Mouse (Mus musculus) fat pad, adult 2 months (tissue): ENCODE results near the gene Thbs2.

Experiments
- DNase-seq: peaks from one replicate; pipeline ENCODE4 v3.0.0-alpha.2; 2011; ENCODE audit warnings: low read depth, low spot score; ENCODE audit errors: extremely low read depth

Gene Thbs2

DNA sequence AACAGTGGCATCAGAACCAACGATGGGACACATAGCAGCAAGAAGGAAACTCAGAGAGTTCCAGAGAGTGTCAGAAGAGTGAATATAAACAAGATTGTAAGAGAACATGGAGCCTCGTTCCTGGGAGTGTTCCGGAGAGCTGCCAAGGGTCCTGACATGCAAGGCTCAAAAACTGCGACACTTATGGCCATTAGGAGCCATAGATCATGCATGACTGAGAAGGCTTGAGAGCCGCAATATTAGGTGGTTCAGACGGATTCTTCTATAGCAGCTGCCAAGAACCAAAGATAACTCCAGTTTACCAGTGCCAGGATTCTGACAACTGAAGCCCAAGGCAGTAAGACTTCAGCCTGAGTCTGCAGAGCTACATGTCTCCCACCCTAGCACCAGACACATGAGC lies 3.1 kb upstream of the Thbs2 start:
- no peak for DNase-seq

DNA sequence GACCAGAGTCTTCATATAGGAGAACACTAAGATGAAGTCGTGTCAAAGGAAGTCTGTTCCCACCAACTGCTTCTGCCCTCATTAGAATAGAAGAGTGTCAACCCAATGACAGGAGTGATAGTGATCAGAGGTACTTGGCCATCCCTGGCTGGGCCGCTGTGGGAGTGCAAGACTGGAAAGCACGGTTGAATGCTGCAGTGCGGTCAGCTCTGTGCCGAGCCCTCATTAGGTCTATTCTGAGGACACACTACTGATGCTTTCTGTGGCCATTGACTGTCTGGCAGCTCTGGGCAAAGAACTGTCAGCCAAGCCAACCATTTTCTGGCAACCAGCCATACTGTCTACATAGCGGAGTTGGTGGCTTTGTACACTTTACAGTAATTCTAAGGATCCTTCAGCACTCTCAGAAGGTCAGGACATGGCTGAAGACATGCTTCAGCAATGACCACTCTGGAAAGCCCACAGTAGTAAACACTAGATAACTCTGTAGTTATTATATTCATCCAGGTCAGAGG lies 2.3 kb upstream of the Thbs2 start:
- no peak for DNase-seq

DNA sequence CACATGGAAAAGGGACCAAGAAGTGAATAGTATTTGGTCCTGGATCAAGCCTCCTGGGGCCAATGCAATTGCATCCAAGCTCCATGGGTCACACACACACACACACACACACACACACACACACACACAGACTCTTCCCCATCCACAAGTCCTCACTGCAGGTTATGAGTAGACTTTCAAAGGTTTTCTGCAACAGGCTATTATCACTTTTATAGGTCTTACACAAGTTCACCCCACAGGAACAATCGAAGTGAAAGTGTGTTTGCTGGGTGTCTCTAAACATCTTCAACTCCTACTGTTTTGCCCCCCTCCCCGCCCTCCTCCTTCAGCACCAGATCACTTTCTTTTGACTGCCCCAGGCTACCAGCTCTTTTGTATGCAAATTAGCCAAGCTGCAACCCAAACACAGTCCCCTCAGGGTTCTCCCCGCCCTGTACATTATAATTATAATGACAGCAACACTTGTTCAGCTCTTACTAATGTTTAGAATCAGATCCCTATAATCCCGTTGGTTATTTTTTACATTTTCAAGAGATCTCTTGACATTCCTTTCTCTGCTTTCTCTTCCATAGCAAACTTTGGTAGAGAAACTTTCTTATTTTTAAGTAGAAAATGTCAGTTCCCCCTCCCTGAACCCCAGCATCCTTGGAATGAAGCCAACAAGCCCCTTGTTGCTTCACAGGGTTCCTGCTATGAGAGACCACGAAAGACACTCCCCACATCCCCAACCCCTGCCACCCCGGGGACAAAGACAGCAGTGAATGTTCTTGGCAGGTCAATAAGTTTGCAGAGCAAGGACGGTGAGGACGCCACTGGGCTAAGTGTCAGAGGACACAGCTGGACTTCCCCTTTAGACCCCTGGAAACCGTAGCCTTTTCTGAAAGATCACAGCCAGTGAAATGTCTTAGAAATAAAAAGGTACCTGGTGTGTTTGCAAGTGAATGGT lies 714 bp downstream of the Thbs2 start:
- DNase-seq, result no peak

DNA sequence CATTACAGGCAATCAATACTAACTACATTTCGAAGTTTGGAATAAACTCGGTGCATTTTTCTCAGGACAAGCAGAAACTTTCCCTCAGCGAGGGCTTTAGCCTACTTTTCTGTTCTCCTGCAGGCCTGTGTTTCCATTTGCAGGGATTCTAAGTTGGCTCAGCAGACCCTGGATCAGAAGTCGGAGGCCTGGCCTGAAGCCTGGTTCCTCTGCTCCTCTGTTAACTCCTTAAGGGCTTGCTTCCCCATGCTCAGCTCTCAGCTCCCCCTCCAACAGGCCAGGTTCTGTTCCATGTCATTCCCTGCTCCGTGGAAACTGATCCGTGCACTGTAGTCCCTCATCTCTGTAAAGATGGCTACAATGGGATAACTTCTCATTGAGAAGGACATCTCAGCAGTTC lies 2.1 kb downstream of the Thbs2 start:
- no peak for DNase-seq

DNA sequence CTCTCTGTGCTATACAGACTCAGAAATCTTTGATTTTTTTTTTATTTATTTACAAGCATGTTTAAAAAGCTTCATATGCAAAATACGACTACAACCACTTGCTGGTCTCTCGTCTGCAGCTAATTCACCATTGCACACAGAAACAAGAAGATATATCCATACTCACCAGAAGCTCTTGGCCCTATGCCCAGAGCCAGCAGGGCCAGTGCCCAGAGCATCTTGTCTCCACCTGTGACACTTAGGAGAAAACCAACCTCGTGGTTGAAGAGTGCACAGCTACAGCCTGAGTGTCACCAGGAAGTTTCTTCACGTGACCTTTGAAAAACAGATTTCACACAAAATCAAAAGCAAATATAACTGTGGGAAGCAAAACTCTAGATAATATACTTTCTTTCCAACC lies 2.8 kb downstream of the Thbs2 start:
- DNase-seq, result no peak

DNA sequence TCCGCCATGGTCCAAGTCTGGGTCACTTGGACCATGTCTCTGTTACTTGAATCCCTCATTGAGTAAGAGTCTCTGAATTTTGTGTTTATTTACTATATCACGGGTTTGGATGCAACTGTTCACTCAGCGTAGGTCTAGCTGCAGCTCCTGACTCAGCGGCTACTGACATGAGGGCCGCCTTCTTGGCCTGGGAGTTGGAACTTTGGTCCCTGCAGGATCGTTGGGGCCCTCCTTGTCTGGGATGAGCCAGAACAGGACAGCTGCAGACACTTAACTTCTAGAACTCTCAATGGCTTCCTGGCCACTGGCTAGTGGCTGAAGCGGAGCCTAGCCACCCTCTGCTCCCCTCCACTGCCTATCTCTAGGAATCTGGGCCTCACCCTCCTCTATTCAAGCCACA lies 11.2 kb downstream of the Thbs2 start:
- no peak for DNase-seq

DNA sequence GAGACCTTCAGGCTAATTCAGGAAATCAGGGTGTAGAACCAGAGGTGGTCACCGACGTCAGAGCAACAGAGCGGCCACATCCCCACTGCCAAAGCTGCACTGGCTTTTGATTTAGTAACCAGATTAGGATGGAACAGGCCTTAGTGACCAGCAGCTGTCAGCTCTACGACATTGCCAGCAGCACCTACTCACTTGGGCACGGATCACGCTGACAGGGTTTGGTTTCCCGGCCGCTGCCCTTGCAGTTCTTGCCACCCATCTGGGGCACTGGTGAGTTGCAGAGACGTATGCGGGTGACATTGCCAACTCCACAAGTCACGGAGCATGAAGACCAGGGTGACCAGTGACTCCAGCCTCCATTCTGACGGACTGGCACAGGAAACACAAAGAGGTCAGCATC lies 13.0 kb downstream of the Thbs2 start:
- DNase-seq, result no peak

DNA sequence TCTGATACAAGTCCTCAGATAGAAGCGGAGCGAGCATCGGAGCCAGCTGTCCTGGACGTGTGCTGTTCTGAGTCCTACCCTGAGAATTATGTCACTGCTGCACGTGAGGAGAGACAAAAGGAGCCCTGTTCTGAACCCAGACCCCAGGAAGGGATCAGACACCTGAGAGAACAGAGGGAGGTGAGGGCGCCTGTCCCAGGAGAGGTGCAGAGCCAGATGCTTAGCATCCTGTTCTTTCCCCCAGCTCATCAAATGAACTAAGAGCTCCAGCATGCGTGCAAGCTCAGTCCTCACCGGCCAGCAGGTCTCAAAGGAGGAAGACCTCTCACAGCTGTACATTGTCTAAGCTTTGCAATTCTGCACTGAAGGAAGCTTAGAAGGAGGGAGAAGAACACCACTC lies 16.8 kb downstream of the Thbs2 start:
- DNase-seq, result no peak

DNA sequence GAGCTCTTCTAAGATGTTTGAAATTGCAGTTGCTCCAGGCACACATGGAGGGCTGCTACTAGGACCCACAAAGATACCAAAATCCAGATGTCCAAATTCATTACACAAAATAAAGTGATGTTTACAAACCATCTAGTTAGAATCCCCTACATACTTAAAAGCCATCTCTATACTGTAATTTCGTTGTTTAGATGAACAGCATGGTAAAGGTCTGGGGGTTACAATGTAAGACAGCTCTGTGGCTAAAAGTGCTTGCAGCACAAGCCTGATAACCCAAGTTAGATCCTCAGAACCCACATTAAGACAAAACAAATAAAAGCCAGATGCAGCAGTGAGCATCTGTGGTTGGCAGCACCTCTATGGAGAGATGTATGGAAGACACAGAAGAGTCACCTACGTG lies 18.5 kb downstream of the Thbs2 start:
- no peak for DNase-seq

DNA sequence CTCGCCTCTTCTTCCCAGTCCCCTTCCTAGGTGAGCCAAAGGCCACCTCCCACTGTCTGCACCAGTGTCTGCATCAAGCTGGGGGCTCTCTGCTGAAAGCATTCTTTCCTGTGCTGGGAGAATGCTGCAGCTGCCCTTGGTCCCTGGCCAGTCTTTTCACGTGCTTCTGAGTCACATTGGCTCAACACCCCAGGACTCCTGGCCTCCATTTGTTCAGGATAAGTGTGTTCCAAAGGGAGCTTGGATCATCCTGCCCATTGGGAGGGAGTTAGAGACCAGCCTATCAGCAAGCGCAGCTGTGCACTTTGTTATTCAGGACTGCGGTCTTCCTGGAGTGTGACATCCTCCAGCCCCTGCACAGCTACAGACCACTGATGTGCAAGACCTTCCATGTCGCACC lies 21.6 kb downstream of the Thbs2 start:
- DNase-seq, result no peak

DNA sequence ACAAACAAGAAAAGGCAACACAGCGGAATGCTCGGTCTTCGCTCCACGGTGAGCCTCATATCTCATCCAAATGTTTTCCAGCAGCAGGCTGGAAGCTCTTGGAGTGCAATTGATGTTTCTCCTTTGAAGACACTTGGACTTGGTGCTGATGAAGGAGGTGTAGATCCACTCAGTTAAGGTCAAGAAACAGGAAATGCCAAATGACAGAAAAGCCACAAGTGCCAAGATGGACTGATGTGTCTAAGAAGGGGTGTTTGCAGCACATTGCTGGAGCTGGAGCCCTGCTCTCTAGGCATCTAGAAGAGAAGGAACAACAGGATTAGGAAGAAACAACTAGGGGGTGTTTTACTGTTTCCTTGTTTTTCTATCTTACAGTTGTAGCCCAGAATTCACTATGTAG lies 26.8 kb downstream of the Thbs2 start:
- no peak for DNase-seq

DNA sequence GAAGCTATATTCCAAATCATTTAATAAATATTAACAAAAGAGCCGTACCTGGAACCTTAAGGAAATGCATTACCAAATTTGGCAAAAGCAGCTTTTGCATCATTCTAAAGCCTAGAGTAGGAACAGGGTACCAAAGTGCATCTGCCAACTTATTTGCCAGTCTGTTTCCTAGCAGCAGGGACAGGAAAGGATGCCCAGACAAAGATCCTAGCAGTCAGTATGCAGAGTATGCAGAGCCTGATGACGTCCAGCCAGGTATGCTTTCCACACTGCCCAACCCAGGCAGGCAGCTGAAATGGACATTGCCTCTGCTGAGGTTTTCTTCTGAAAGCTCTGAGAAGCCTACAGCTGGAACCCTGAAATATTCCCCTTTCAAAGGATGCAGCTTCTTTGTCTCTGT lies 27.6 kb downstream of the Thbs2 start:
- no peak for DNase-seq

DNA sequence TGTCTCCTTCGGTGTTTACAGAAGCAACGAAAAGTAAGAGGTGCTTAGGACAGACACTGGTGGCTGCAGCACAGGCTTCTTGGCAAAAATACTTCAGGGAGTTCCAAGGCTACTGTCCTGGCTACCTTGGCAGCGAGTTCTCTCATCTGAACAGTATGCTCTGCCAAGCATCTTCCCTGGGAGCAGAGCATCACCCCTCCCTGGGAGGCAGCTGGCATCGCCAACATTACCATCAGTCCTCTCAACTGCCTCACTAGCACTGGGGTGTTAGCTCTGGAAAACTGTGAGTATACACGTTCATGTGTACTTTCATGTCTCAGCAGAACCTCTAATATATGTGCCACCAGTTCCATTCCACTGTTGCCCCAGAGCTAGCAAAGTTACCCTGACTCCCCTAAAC lies 30.7 kb downstream of the Thbs2 start:
- no peak for DNase-seq

DNA sequence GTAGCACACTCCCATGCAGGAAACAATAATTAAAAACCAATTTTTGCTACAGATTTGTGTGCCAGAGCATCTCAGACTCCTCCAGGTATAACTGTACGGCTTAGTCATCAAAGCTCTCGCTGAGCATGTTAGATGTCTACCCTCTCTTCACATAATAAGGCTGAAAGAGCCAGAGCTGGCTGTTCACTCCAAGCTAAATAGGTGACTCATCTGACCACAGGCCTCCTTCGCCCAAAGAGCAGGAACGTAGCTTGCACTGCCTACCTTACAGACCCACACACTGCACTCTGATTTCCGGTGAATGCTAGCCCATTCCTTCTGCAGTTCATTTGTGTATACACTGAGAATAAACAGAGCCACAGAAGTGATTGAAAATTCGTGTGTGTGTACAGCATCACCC lies 31.6 kb downstream of the Thbs2 start:
- DNase-seq, result no peak

DNA sequence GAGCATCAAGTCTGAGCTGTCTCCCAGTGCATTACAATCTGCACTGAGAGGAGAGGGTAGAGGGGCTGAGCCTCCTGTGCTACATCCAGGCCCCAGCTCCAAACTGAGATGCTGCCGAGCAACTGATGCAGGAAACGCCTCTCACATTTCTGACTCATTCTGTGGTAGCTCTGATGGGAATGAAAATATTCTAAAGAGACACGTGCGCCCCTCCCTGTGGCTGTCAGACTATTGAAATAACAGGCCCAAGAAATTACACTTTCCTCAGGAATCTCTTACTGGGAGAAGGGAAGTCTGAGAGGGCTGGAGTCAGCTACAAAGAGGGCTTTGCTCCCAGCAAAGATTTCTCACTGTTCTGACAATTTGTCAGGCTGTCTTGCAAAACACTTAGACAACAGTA lies 34.3 kb downstream of the Thbs2 start:
- no peak for DNase-seq

DNA sequence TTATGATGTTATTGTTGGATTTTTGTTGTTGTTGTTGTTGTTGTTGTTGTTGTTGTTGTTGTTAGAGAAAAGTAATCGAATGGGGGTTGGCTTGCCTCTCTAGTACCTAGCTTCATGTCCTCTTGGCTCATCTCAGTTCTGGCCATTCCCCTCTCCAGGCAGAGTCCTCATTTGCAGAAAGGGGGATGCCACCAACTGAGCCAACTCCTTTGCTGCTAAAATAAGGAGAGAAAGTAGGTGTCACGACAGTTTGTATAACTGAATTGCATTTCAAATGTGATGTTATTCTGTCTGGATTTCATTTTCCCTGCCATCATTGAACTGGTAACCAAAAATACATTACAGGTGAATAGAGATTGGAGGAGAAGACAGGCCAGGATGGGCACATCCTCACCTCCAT lies 35.9 kb downstream of the Thbs2 start:
- DNase-seq, result no peak

DNA sequence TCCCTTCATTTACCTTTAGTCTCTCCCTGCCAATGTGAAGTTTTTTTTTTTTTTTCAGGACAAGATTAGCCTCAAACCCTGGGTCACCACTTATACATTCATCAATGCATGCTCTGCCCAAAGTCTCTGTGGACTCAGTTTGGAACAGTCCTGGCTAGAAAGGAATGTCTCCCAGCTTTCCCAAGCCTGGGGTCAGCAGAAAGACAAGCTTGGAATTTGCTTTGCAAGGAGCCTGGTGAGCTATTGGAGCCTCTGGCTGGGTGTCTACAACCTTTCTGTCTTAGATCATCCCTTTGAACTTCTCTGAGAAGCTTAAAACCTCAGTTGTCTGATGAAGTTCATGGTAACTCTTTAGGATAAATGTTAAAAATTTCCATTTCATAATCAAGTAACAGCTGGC lies 36.9 kb downstream of the Thbs2 start:
- no peak for DNase-seq

DNA sequence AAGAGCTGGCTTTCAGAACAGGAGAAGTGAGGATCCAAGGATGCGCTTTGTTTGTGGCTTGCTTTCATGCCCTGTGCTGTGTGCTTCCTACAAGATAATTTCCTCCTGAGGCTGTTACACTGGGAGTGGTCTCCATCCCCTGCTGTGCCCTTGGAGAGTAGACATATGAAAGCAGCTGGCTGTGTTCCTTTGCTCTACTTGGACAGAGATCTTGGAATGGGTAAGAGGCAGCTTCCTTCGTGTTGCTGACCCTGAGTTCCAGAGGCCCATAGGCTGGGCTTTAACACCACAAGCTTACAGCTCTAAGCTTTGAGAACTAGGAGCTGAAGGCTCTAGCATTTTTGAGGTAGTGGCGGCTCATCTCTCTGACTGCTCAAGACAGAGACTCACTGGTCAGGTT lies 39.1 kb downstream of the Thbs2 start:
- DNase-seq, result no peak

DNA sequence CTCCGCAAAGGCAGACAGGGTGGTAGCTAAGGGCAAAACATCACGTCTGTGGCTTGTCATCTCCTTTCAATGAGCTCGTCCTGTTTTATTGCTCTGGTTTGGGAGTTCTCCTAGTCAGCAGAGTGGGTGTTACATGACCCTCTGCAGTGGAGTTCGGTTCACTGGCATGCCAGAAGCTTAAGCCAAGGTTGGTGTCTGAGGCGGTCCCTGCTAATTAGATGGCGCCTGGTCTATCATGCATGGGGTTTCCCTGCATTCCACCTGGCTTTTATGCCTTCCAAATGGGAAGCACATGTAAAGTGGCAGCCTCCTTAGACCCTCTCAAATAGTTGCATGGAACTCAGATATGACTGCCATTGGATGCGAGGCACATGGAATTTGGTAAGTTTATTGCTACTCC lies 42.0 kb downstream of the Thbs2 start:
- no peak for DNase-seq

DNA sequence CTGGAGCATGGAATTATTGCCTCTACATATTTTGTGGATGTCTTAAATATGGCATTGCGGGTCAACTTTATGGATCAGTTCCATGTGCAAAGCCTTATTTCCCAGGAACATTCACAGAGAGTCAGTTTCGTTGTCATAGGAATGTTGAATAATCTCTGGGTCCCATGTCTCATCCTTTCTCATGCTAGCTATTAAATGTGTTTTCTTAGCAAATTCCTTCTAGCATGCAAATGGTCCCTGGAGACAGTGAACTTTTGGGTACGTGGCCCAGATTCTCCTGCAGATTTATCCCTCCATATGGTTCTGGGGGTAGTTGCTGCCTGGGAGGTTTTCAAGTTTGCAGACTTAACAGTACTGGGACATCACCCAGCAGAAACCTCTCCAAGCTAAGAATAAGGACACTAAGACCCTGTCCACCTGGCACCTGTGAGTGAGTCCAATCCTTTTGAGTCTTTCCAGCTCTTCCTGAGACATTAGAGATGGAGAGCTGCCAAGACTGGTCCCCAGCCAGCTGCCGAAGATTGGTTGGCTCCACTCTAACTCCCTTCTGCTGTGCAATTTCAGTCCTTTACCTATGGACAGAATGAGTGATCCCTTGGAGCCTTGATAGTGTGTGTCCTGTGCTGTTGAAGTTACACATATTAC lies 45.9 kb downstream of the Thbs2 start:
- no peak for DNase-seq

DNA sequence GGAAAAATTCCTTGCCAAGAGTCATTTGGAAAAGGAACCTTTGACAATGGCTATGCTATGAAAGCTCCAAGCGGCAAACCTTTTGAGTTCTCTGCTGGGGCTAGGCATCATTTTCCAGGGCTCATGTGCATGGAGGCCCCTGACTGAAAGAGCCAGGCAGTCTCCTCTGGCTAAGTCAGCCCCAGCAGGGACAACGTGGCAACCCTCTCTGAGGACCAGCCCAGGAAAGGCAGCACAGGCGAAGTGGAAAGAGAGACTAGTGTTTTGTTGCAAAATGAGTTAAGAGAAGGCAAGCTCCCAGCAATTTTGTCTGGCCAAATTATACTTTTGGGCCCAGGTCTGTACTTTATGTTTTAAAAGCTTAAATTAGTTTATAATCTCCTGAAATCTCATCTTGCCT lies 50.0 kb downstream of the Thbs2 start:
- DNase-seq, result no peak

DNA sequence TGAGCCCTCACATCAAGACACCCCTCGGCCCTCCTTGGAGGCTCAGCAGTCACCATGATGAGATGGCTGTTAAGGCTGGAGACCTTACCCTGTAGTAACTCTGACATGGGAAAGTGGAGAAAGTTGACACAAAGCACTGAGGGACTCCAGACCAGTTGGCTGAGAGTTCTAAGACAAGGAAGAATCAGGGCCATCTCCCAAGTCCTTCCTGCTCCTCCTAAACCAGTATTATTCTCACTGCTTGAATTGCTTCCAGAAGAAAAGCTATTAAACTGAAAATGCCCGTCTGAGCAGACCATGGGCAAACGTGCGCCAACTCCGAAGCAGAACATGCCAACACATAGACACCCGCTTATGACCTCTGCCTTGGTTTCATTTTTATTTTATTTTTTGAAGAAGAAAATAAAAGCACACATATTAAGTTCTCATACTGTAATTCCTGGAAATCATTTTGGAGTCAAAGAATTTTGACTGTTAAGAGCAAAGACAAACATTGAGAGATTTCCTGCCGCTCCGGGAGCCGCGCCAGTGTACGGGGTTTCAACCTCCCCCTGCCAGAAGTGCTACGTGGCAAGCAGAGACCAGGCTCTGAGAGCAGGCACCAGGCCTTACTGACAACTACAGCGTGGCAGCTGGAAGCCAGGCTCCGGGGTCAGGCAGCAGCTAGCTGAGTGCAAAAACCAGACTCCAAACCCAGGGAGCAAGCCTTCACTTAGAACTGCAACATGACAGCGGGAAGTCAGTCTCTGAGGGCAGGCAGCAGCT lies 53.5 kb downstream of the Thbs2 start:
- DNase-seq, result no peak
